Mouse (Mus musculus) WW6 (cell line): Measurements from ENCODE around the gene Tvp23b.

Source experiments
- DNase-seq: peaks from one replicate; pipeline ENCODE4 v3.0.0-alpha.2; 2013; ENCODE audit warnings: low read depth, low spot score

The Tvp23b gene

DNA sequence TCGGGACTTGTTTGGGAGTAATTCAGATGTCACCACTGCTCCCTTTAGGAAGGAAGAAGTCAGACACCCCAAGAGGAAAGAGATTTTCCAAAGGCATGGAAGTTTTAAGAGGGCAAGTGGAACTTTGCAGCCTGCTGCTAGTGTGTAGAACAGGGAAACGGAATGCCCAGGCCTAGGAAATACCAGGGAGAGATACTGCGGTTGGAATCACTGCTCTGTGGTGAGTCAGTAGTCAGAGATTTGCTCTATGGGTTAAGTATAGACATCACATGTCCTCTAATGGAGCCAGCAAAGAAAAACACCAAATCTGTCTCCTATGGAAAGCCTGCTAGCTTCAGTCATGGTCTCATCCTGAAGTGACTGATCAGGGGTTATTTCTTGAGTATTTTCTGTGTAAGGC, 60.9 kb downstream of the Tvp23b start:
- no peak for DNase-seq

DNA sequence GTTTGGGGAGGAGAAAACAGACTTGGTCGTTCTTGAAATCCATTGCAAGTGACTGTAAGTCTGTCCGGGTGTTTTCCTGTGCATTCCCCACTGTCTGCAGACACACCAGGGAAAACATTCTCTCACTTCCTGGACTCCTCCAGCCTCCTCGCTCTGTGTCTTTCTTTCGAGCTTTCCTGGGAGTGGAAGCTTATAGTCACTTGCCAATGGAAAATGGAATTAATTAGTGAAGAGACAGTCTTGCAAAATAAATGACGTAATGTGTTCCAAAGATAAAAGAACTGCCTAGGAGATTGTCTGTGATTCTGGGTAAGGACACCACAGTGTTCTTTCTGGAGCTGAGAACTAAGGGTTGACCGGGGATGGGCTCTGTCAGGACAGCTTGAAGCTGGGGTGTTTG, 64.3 kb downstream of the Tvp23b start:
- DNase-seq = no peak

DNA sequence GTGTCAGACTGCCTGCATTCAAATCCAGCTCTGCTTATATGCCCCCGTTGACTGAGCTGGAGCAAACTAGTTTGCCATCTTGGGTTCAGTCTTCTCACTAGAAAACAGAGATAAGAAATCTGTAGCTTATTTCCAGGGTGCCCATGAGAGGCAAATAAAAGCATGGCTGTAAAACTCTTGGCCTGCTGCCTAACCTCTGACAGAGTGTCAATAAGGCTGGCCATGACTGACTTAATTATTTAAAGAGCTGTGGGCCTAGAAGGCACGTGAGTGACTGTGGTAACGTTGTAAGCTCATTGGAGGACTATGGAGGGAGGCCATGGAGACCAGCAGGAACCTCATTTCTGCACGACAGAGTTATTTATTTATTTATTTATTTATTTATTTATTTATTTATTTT, 66.3 kb downstream of the Tvp23b start:
- DNase-seq = no peak

DNA sequence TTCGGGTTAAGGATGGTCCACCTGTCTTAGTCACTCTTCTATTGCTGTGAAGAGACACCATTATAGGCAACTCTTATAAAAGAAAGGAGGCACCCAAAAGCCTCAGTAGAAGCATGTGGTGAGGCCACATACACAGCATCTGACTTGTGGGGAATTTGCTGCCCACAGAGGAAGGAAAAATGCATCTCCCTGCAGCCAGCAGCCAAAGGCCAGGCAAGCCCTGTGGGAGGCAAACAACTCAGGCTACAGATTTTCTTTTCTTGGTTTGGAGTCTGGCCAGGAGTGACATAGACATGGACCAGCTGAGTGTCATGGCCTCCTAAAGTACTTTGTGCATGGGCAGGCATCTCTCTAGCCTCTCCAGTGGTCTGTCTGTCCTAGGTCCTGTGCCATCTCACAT, 70.3 kb downstream of the Tvp23b start:
- no peak for DNase-seq

DNA sequence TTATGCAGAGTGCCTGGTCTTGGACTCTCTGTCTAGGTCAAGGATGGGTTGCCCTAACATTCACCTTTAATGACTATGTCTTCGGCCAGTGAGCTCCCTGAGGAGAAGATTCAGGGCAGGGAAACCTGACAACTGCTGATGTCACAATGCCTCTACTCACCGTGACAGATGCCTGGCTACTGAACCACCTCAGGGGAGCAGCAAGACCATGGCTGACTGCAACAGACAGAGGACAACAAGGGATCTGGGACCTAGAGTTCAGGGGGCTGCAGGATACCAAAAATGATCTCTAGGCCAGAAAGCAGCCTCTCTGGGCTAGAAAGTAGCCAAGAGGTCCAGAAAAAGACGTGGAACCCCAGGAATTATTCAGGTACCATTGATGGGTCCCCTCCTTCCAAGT, 71.8 kb downstream of the Tvp23b start, which contains the start of gene Cdrt4:
Cdrt4 (plus strand) TSS at position 182 of the 400 bp plus-strand sequence.
- no peak for DNase-seq

DNA sequence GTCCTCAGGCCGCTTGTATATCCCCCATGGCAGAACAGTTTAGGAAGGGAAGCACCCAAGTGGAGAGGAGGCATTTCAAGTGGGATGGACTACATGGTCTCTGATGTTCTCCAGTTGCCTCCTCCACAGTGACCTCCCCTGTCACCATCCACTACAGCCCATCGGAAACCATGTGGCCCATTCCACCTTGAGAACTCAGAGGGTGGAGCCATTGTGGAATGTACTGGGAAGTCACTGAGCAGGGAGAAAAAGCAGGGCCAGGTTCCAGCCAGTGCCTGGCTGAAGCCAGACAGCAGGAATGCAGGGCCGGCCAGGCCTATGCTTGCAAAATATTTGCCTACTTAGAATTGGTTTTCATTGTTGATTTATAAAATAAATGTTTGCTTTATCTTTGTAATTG, 75.5 kb downstream of the Tvp23b start:
- DNase-seq = no peak

DNA sequence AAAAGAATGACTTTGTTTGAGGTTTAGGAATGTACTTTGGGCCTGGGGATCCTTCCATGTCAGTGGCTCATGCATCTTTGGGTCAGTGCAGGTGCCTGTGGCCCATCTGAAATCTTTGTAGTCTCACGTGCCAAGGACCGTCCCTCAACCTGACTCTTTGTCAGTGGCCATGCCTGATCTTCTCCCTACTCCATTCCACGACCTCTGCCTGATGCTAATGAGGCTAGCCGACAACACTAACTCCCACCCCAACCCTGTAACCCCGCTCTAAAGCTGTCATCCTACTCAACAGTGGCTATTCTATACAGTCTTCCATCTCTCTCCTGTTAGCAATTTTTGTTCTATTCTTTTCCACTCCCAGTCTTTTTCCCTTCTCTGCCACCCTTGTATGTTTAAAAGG, 75.9 kb downstream of the Tvp23b start:
- DNase-seq = no peak

DNA sequence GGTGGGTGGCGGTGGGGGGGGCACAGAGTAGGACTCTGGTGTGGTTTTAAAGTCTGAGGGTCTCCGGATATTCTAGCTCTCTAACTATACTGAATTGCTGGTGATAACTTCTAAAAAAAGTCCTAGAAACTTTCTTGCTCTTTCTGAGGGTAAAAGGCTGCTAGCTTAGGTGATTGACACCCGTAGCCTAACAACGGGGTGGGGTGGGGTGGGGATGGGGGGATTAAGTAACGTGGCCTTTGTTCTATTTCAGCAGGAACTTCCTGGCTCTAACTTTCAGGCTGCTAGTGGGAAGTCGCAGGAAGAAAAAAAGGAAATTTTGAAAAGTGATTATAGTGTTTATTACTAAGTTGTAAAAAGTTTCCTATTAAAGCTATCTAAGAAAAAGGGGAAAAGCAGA, 76.5 kb downstream of the Tvp23b start:
- no peak for DNase-seq

DNA sequence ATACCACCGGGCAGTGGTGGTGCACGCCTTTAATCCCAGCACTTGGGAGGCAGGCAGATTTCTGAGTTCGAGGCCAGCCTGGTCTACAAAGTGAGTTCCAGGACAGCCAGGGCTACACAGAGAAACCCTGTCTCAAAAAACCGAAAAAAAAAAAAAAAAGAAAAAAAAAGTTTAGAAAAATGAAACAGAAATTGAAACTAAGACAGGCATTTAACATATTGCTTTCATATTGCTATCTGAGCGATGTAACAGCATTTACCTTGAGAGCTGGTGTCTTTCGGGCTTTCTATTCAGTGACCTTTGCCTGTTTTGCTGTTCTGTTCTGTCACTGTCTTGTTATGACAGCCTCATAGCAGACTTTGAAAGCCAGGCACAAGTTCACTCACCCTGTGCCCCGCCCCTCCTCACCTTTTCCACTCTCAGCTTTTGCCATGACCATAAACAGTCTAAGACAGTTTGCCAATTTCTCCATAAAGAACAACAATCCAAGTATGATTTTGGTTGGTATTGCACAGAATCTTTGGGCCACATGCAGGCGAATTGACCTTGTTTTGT, 78.4 kb downstream of the Tvp23b start:
- no peak for DNase-seq

DNA sequence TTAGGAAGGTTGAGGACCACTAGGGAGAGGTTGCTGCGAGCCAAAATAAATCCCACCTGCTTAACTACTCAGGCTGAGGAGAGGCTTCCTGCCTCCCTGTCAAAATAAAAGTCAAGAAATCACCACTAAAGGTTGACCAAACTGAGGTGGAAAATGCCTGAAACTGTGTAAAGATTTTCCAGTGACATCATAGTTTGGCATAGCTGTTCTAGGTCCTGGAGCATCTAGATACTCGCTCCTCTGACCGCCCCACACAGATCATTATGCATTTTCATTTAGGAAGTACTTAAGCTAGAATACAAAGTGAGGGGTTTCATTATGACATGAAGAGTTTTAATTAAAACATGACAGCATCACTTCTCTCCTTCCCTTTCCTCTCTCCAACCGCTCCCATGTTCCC, 84.0 kb downstream of the Tvp23b start:
- DNase-seq = no peak

DNA sequence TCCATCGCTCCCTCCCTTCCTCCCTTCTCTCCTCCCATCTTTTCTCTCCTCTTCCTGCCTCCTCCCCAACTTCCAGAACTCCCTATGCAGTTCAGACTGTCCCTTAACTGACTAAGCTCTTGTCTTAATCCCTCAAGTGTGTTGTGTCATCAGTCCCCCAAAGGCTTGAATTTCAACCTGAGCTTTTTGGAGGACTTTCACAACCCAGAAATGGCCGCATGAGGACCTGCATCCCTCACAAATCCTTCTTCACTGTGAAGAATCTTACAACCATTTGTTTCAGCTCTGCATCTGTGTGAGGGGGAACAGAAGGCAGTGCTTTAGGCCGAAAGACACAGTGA, 87.1 kb downstream of the Tvp23b start:
- no peak for DNase-seq
